Mouse (Mus musculus): ENCODE data around the gene Pigl. TPM values are rescaled to one million over a fixed set of nuclear protein-coding genes. Genes with fewer than 3 reads are reported as not detected.
"Not testable (repeated sequence)": the region's sequence is repeated elsewhere in the genome, so short reads cannot be mapped to it uniquely, and the experiment has no call there.

The Pigl gene
- 3.3 and 4.3 TPM in 2 replicates for total RNA-seq (2017)

DNA sequence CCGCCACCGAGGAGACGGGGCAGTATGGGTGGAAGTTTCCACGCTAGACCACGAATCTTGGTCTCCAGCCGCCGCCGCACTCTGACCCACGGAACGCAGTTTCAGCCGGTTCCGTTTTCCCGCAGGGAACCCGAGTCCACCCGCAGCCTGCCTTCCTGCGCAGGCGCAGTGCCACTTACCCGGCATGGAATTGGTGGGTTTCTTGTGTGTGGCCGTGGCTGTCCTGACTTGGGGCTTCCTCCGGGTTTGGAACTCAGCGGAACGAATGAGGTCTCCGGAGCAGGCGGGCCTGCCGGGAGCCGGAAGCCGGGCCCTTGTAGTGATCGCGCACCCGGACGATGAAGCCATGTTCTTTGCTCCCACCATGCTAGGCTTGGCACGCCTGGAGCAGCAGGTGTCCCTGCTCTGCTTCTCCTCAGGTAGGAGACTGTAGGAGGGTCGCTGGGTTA lies at the start of gene Pigl, which contains the start of gene Ncor1:
Pigl (plus strand) TSS at position 185 of the 449 bp plus-strand sequence.
Ncor1 (minus strand) TSS at position 266 of the 449 bp plus-strand sequence.
- ATAC-seq (replicated peaks; ENCODE audit: low read depth, poor library complexity, severe bottlenecking), result peak; percentile 68

DNA sequence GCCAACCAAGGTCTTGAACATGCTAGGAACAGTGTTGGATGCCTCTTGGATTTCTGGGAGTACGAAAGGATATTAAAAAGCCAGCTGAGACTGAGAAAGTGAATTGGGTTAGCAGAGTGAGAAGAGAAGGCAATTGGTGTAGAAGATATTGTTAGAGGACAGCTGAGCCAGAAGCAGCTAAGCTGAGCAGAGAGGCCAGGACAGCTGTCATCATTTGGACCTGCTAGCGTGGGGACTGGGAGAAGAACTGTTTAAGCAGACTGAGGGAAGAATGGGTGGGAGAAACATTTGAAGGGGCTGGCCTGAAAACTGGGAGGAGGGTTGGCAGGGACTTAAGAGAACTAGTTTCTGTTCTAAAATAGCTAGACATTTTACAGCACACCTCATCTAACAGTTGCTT lies 49.4 kb upstream of the Pigl start:
- ATAC-seq (replicated peaks; ENCODE audit: low read depth, poor library complexity, severe bottlenecking), result no peak

DNA sequence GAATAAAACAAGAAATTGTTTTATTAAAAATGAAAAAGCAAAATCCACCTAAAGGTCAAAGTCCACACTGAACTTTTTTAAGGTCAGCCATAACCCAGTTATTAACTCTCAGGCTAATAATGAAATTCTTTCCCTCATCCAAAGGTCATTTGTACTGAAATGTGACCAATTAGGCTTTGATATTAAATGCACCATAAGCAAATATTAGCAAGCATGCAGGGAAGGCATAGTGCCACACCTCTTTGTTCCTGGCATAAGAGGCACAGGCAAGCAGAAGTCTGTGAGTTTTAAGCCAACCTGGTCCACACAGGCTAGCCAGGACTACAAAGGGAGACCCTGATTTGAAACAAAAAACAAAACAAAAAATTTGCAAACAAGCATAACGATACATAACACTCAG lies 48.6 kb upstream of the Pigl start:
- no peak for ATAC-seq (replicated peaks; ENCODE audit: low read depth, poor library complexity, severe bottlenecking)

DNA sequence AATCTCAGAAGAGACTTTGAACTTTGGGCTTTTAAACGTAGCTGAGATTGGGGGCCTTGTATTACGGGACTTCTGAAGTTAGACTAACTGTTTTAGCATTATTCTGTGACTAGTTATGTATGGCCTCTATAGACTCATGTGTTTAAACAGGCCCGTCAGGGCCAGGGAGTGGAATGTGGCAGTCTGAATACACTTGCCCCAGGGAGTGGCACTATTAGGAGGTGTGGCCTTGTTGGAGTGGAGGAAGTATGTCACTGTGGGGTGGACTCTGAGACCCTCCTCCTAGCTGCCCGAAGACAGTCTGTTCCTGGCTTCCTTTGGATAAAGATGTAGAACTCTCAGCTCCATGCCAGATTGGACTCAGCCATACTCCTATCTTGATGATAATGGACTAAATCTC lies 43.2 kb upstream of the Pigl start:
- ATAC-seq (replicated peaks; ENCODE audit: low read depth, poor library complexity, severe bottlenecking), result no peak

DNA sequence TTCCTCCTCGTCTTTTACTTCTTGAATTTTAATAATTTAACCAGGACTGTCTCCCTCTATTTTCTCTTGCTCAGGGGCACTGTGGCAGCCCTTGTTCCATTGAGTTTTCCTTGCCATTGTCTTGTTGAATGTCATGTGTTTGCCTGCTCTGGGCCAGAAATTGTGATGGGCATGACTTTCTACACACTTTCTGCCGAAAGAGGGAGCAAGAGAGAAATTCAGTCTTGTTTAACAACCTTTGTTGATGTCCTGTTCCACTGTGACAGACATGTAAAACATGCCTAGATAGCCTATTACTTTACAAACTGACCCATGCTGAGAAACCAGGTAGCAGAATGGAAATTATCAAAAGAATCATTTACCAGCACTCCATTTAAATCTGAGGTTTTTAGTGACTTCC lies 33.7 kb upstream of the Pigl start:
- ATAC-seq (replicated peaks; ENCODE audit: low read depth, poor library complexity, severe bottlenecking), result no peak

DNA sequence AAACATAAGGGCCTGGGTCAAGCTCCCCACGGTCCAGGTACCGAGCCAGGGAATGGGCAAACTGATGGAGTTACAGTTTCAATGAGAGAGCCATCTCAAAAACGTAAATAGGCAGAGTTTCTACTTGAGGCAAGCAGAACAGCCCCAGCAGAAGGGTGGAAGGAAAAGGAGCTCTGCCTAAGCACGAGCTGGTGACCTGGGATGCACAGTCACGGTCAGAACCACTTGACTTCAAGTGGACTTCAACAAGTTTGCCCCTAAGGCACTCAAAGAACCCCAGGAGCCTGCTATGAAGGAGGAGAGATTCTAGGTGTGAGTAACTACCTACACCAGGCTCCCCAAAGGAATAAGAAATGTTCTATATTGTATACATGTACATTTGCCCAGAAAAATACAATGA lies 32.0 kb upstream of the Pigl start:
- ATAC-seq (replicated peaks; ENCODE audit: low read depth, poor library complexity, severe bottlenecking), result no peak

DNA sequence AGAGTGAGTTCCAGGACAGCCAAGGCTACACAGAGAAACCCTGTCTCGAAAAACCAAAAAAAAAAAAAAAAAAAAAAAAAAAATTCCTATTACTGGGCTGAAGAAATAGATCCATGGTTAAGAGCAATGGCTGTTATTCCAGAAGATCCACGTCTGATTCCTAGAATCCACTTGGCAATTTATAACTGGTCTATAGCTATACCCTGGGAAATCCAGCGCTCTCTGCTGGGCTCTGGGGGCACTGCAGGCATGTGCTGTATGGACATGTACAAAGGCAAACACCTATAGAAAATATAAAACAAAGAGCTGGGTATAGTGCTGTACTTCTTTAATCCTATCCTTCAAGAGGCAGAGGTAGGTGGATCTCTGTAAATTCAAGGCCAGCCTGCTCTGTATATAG lies 31.2 kb upstream of the Pigl start:
- peak; percentile 47; the same call in 1 of the 2 replicates for ATAC-seq (replicated peaks; ENCODE audit: low read depth, poor library complexity, severe bottlenecking)

DNA sequence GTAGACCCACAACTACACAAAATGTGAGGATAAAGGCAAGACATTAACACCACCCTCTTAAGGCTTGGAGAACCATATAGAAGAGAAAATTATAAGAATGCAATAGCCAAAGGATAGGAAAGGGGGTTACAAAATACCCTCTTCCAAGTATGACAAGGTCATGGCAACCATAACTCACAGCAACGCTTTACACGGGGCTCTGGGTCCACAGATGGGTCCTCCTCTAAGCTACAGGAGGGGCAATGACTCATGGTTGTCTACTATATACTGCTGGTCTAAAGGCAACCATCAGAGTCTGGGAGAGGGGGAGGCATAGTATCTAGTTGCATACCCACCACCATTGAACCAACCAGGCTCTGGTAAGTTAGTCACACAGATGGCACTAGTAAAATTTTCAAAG lies 26.0 kb upstream of the Pigl start:
- no peak for ATAC-seq (replicated peaks; ENCODE audit: low read depth, poor library complexity, severe bottlenecking)

DNA sequence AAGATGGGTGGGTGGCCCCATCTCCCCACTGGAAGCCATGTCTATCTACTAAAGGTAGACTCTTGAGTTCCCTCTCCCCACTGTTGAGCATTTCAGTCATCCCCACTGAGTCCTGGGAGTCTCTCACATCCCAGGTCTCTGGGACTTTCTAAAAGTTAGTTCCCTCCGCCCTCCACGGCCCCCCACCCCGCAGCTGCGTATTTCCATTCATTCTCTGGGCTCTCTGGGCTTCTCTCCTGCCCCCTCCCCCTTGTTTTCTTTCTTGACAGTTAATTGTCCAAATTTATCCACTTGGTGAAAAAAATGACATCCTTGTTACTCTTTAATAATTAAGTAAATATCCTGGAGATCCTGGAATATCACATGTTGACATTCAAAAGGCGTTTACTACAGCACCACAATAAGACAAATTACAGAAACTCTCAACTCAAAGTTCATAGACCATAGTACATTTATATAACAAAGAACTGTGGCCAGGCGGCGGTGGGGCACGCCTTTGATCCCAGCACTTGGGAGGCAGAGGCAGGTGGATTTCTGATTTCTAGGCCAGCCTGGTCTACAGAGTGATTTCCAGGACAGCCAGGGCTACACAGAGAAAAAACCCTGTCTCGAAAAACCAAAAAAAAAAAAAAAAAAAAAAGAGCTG lies 17.5 kb upstream of the Pigl start:
- no peak for ATAC-seq (replicated peaks; ENCODE audit: low read depth, poor library complexity, severe bottlenecking)

DNA sequence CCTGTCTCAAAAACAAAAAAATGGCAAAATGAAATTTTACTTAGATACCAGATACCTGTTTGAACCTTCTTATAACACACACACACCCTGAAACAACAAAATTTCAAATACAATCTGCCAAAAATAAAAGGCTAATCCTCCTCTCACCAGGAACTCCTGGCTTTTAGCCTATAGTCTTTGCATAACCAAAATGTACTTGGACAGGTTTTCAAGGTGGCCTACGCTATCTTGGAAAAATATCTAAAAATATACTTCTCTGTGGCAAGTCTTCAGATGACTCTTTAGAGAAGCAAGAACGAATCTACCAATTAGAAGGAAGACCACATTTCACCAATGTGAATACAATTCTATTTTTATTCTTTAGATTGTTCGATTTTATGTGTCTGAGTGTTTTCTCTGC lies 12.5 kb upstream of the Pigl start:
- no peak for ATAC-seq (replicated peaks; ENCODE audit: low read depth, poor library complexity, severe bottlenecking)

DNA sequence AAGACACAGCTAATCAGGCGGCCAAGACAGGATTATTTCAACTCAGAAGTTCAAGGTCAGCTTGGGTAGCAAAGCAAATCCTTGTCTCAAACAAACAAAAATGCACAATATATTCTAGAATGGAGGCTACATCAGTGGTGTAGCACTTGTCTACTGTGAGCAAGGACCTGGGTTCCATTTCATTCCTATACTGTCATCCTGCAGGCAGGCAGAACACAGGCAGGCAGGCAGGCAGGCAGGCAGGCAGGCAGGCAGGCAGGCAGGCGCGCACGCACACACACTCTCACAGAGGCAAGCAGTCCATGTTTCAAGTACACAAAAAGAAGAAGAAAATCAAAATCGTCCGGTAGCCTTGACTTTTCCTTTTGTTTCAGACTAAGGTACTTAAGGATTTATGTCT lies 9.3 kb upstream of the Pigl start:
- ATAC-seq (replicated peaks; ENCODE audit: low read depth, poor library complexity, severe bottlenecking), result no peak

DNA sequence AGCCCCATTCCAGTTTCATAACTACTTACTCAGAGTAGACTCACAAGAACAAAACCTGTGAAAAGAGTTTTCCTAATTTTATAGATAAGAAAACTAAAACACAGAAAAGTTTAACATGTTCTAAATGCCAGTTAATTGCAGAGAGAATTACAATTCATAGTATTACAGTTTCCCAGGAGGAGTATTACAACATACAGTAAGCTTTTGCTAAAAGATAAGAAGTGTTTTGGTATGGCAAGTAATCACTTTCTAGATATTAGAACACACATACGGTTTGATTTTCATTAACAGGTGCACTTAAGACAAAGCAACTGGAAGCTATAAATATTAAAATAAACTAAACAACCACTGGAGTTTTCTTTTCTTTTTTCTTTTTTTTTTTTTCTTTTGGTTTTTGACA lies 3.1 kb upstream of the Pigl start:
- ATAC-seq (replicated peaks; ENCODE audit: low read depth, poor library complexity, severe bottlenecking), result no peak

DNA sequence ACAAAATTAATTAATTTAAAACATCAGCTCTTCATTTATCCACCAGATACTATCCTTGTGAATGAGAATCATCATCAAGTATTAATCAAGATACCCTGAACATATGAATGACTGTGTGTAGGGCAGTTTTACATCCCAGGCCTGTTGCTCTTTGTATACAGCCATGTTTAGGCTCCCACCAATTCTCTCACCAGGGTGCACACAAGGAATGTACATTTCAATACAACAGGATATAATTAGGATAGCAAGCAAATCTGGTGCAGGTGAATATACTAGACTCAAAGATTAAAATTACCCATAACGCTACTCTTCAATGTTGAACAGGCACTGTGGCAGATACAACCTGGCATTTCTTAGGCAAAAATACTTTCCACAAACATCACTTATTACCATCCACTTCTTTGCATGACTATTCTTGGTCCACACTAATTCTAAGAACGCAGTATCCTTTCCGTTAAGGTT lies 2.2 kb upstream of the Pigl start:
- no peak for ATAC-seq (replicated peaks; ENCODE audit: low read depth, poor library complexity, severe bottlenecking)

DNA sequence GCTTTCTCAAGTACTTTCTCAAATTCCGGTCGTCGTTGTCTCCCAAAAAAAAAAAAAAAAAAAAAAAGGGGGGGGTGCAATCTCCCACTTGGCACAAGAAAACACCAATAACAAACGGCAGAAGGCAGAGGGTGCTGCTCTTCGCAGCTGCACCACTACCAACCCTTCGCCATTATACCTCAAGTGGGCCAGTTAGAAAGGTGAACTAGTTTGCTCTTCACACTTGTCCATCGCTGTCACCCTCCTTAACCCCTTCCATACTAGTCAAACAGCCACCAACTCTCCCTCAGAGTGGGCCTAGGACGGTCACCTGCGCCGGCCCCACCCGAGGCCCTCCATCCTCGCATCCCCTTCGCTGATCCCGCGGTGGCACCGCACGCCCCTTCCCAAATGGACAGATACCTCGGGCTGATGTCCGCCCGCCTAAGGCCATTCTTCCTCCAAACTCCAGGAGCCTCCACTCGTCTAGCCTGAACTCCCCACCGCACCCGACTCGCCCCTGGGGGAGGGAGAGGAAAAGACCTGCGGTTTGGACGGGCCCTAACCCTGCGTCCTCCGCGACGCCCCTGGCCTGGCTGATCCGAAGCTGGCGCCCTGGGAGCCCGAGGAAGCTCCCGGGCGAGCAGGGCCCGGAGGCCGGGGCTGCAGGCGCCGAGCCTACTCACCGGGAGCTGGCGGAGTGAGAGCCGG lies 1.6 kb upstream of the Pigl start:
- peak; percentile 30 for ATAC-seq (replicated peaks; ENCODE audit: low read depth, poor library complexity, severe bottlenecking)

DNA sequence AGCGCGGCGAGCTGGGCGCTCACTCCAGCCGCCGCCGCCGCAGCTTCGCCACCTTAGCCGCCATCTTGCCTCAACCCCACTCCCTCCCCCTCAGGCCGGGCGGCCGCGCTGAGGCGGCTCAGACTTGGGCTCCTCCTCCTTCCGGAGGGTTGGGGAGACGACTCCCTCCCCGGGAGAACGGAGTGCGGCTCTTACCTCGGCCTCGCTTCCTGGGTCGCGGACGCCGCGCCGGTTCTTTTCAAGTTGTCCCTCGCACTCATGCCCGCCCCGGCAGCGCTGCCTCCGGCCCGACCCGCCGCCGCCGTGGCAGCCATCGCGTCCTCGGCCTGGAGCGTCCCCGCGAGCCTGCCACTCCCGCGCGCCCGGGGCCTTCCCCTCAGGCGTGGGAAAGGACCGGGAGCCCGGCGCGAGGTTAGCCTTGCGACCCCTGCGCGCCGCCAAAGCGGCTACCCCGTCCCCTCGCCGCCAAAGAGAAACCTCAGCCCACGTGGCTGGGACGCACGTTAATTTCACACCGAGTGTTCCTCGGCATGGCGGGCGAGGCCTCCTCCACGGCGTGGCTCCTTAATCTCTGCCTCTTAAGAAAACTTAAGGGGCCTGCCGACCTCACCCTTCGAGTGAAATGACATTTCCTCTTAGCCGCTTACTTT lies 894 bp upstream of the Pigl start:
- ATAC-seq (replicated peaks; ENCODE audit: low read depth, poor library complexity, severe bottlenecking), result peak; percentile 81

DNA sequence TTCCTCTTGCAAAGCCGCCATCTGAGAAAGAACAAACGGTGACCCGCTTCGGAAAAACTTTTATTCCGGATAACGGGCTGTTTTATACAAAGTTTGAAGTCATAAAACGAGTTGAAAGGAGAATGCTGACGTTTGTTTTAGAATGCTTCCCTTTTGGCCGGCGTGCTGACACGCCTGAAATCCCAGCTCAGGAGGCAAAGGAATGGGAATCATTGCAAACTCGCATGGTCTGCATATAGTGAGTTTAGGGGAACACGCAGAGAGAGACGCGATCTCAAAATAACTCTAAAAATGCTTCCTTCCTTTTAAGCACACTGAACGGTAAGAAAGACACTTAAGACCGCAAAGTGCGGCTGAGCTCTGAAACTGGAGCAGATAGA lies 379 bp upstream of the Pigl start:
- no peak for ATAC-seq (replicated peaks; ENCODE audit: low read depth, poor library complexity, severe bottlenecking)

DNA sequence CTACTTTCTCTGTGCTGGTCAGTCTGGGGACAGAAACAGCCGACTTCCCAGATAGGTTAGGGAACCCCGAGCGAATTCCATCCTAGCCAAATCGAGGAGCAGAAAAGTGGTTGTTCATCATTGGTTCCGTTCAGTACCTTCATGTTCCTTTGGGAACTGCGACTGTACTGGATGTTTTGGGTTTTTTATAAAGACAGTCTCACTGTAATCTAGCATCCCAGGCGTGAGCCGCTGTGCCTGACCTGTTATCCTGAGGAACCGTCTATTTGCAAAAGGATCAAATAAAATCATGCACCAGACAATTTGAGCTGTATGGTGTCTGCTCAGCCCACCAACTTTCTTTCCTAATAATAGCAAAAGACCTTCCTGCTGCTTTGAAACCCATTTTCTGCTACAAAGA lies 520 bp downstream of the Pigl start:
- ATAC-seq (replicated peaks; ENCODE audit: low read depth, poor library complexity, severe bottlenecking), result no peak

DNA sequence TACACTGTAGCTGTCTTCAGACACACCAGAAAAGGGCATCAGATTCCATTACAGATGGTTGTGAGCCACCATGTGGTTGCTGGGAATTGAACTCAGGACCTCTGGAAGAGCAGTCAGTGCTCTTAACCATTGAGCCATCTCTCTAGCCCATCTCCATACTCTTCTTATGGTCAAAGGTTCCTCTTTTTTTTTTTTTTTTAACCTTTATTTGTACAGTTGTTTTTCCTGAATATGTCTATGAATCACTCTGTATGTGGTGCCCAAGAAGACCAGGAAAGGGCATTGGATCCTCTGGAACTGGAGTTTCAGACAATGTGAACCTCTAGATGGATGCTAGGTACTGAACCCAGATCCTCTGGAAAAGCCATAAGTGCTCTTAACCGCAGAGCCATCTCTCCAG lies 4.3 kb downstream of the Pigl start:
- not testable (repeated sequence) for ATAC-seq (replicated peaks; ENCODE audit: low read depth, poor library complexity, severe bottlenecking)

DNA sequence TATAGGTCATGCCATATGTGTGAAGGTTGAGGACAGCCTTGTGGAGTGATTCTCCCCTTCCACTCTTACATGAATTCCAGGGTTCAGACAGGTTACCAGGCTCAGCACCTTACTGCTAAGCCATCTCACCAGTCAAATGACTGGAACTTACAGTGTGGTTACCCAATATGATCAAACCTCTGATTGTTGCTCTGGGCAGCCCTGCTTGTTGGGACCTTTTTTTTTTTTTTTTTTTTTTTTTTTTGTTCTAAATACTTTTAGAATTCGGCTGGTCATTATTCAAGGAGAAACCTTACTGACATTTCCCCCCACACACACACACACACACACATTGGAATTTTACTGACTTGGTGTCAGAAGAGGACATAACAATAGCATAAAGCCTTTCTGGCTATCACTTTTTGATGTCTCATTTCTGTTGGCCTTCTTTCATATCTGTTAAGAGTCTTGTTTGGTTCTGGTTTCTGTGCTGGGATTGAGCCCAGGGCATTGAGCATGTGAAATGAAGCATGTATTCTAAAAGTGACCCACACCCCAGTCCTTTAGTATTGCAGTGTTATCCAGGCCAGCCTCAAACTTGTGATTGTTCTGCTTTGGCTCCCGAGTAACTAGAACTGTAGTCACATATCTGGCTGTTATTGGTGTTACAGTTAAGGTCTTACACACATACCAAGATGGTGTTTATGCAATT lies 5.1 kb downstream of the Pigl start:
- no peak for ATAC-seq (replicated peaks; ENCODE audit: low read depth, poor library complexity, severe bottlenecking)

DNA sequence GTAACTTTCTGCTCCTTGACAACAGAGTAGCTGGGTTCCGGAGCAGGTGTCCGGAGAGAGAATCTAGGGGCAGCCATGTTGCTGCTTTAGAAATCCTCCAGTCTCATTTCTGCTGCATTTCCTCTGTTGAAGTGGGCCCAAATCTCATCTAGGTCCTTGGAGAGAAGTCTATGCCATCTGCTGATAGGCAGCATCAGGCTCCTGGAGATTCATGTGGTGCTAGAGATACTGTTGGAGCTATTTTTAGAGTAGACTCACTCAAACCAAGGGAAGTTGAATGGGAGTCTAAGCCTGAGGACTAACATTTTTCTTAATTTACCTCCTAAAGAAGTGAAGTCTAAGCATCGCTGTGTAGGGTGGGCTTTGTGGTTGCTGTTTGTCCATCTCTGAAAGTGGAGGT lies 6.4 kb downstream of the Pigl start:
- peak; percentile 22 for ATAC-seq (replicated peaks; ENCODE audit: low read depth, poor library complexity, severe bottlenecking)

DNA sequence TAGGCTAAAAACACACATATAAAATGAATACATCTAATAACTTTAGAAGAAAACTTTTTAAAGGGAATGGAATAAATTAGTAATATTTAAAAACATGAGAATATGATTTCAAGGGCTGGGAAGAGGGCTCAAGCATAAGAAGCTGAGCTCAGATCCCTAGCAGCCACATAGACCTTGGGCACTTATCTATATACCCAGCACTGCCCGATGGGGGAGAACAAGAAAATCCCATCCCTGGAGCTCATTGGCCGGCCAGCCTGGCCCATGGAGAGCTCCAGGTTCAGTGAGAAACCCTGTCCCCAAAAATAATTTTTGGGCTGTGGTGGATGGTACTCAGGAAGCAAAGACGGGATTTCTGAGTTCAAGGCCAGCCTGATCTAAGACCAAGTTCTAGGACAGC lies 7.6 kb downstream of the Pigl start:
- ATAC-seq (replicated peaks; ENCODE audit: low read depth, poor library complexity, severe bottlenecking), result no peak
